Mouse (Mus musculus) liver, adult 2 months (tissue): ENCODE measurements around the gene Hdac6. TPM values are rescaled to one million over a fixed set of nuclear protein-coding genes. Genes with fewer than 3 reads are reported as not detected.

Experiments used
- DNase-seq: peaks from one replicate; pipeline ENCODE4 v3.0.0-alpha.2; 2011; ENCODE audit warnings: low read depth, low spot score; ENCODE audit errors: extremely low read depth
- H3K27ac ChIP-seq: fragments of 200-500 bp; replicated peaks from 2 replicates; pipeline ENCODE4 v1.5.1; 2012; ENCODE audit warnings: low read depth, mild to moderate bottlenecking, control low read depth, inconsistent platforms, low read length; ENCODE audit not compliant: insufficient read depth
- H3K27me3 ChIP-seq: fragments of 200-500 bp; 2 replicates; pipeline ENCODE4 v1.6.1; 2012; ENCODE audit warnings: mild to moderate bottlenecking, moderate library complexity, low read length, inconsistent platforms; ENCODE audit not compliant: control insufficient read depth, insufficient read depth
- H3K36me3 ChIP-seq: fragments of 200-500 bp; 2 replicates; pipeline ENCODE4 v1.6.1; 2012; ENCODE audit warnings: low read length, inconsistent platforms; ENCODE audit not compliant: control insufficient read depth, insufficient read depth
- H3K4me1 ChIP-seq: fragments of 200-500 bp; 2 replicates; pipeline ENCODE4 v1.6.1; 2011; ENCODE audit warnings: low read length; ENCODE audit not compliant: control insufficient read depth, insufficient read depth
- H3K4me3 ChIP-seq: fragments of 200-500 bp; 2 replicates; pipeline ENCODE4 v1.5.1; 2011; ENCODE audit warnings: low read depth, mild to moderate bottlenecking, control low read depth, low read length, moderate library complexity; ENCODE audit not compliant: insufficient read depth
- H3K79me2 ChIP-seq: fragments of 200-500 bp; 2 replicates; pipeline ENCODE4 v1.6.1; 2012; ENCODE audit warnings: inconsistent platforms, mild to moderate bottlenecking, low read length, moderate library complexity; ENCODE audit not compliant: control insufficient read depth, insufficient read depth
- H3K9ac ChIP-seq: fragments of 200-500 bp; 2 replicates; pipeline ENCODE4 v1.6.1; 2012; ENCODE audit warnings: low read depth, mild to moderate bottlenecking, control low read depth, inconsistent platforms, low read length
- CTCF ChIP-seq: fragments of 200-500 bp; IDR thresholded peaks from 2 replicates; pipeline ENCODE4 v1.5.1; 2011; ENCODE audit warnings: low read depth, low read length, control low read depth
- POLR2A ChIP-seq: fragments of 200-500 bp; IDR thresholded peaks from 2 replicates; pipeline ENCODE4 v1.6.1; 2011; ENCODE audit warnings: low read length, control low read depth; ENCODE audit not compliant: insufficient read depth; ENCODE audit errors: extremely low read depth
- WGBS: fragments of 180-500 bp; shearing (Covaris S2); methylation state at CpG from one replicate; pipeline ENCODE4 v1.1.7; 2018; 5-methylcytosine and 5-hydroxymethylcytosine counted together
- polyA plus RNA-seq: library from polyadenylated mRNA; depleted of rRNA; stranded (reverse); fragments of >200 nt; gene quantifications from 2 replicates; pipeline ENCODE4 v1.2.3, GENCODE M21; 2012; rRNA removed
- total RNA-seq: library from RNA; depleted of rRNA; stranded (reverse); fragments of >200 nt; gene quantifications from 2 replicates; pipeline ENCODE4 v1.2.3, GENCODE M21; 2014; rRNA removed

The Hdac6 gene
- total RNA-seq, result 9.8 and 13.3 TPM in 2 replicates
- 17.5 and 19.8 TPM in 2 replicates for polyA plus RNA-seq

- H3K27ac ChIP-seq, result 0 out of 2 replicates have a peak within 1 kb of the TSS, but pooled peaks have one; percentile 38
- 4% methylated on average over 31 of the region's 37 CpGs for WGBS
- TF ChIP-seq CTCF, result no peak
- peak; percentile 62; the same call in 1 of the 2 replicates for TF ChIP-seq POLR2A
- H3K9ac ChIP-seq, result peak within 1 kb of the TSS; percentile 75
- H3K27me3 ChIP-seq, result no peaks in the 10 kb centered on the region
- peak within 1 kb of the TSS; percentile 82 for H3K4me3 ChIP-seq
- no peaks in the 10 kb centered on the region for H3K36me3 ChIP-seq
- DNase-seq, result no peak
- no peaks in the 10 kb centered on the region for H3K79me2 ChIP-seq
- H3K4me1 ChIP-seq, result 0 out of 2 replicates have a peak, but pooled peaks cover 4% of the 10 kb centered on the region
Measured at GRCm38 (mm10) chrX:7947108-7947899, at the start of gene Hdac6. TSS of gene Hdac6 (minus strand) at chrX:7947889.

- Histone ChIP-seq H3K27ac (no peak overlapping the region), H3K4me3 (no peak overlapping the region), H3K79me2 (no peaks in the 10 kb centered on the region), H3K9ac (no peak overlapping the region), H3K27me3 (no peaks in the 10 kb centered on the region), H3K36me3 (no peaks in the 10 kb centered on the region), H3K4me1 (no peaks in the 10 kb centered on the region)
- 72% methylated on average over 10 of the region's 10 CpGs for WGBS
- DNase-seq, result no peak
- no peak for TF ChIP-seq CTCF
- no peak for TF ChIP-seq POLR2A
Measured at GRCm38 (mm10) chrX:7993068-7993735, 45.5 kb upstream of the Hdac6 start.

GRCm38 (mm10) chrX:7992379-7993067, 44.8 kb upstream of the Hdac6 start:
- no peak overlapping the region for H3K9ac ChIP-seq

GRCm38 (mm10) chrX:7981368-7981767, 33.7 kb upstream of the Hdac6 start:
- 32% methylated on average over 7 of the region's 7 CpGs for WGBS
- Histone ChIP-seq H3K36me3 (no peaks in the 10 kb centered on the region), H3K4me1 (no peaks in the 10 kb centered on the region), H3K27me3 (no peaks in the 10 kb centered on the region), H3K79me2 (no peaks in the 10 kb centered on the region), H3K4me3 (no peak overlapping the region), H3K27ac (peak overlapping the region; percentile 61), H3K9ac (no peak overlapping the region)
- TF ChIP-seq POLR2A (no peak), CTCF (no peak)
- DNase-seq, result peak; percentile 80

More at GRCm38 (mm10) chrX:7992379-7993067, 44.8 kb upstream of the Hdac6 start:
- 45% methylated on average over 8 of the region's 8 CpGs for WGBS
- no peak for TF ChIP-seq CTCF
- no peak for TF ChIP-seq POLR2A
- Histone ChIP-seq H3K79me2 (no peaks in the 10 kb centered on the region), H3K36me3 (no peaks in the 10 kb centered on the region), H3K27me3 (no peaks in the 10 kb centered on the region), H3K4me3 (no peak overlapping the region), H3K27ac (no peak overlapping the region), H3K4me1 (no peaks in the 10 kb centered on the region)
- DNase-seq, result no peak

GRCm38 (mm10) chrX:7977892-7978291, 30.2 kb upstream of the Hdac6 start, which contains the start of gene Gata1:
TSS of gene Gata1 (minus strand) at chrX:7978071.
- H3K4me3 ChIP-seq, result no peak within 1 kb of the TSS
- DNase-seq, result no peak
- no peaks in the 10 kb centered on the region for H3K79me2 ChIP-seq
- H3K27me3 ChIP-seq, result no peaks in the 10 kb centered on the region
- H3K27ac ChIP-seq, result no peak within 1 kb of the TSS
- H3K4me1 ChIP-seq, result no peaks in the 10 kb centered on the region
- no peak within 1 kb of the TSS for H3K9ac ChIP-seq
- TF ChIP-seq CTCF (no peak), POLR2A (no peak)
- no peaks in the 10 kb centered on the region for H3K36me3 ChIP-seq
- 87% methylated on average over 11 of the region's 11 CpGs for WGBS
